Mouse (Mus musculus) kidney, postnatal 4 days (tissue): ENCODE results near the gene Tufm.

Source experiments
- DNase-seq, 2 experiments: peaks; one replicate each; pipeline ENCODE4 v3.0.0; 2021; ENCODE audit warnings: mixed read lengths in 2 of 2

Gene Tufm

DNA sequence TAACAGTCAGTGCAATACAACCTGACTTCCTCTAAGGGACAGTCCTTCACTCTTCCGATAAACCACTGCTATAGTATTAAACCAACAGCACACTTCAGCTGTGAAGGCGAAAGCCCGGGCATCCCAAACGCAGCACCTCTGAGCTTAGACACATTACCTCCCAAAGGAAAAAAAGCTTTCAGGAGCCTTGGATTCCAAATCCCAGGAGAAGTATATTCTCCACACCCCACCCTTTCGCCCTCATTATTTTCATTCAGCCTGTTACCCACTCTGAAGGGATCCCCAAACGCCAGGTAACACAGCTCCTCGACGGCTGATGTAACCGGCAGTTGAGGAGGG, 14.5 kb downstream of the Tufm start:
- DNase-seq, result no peak

DNA sequence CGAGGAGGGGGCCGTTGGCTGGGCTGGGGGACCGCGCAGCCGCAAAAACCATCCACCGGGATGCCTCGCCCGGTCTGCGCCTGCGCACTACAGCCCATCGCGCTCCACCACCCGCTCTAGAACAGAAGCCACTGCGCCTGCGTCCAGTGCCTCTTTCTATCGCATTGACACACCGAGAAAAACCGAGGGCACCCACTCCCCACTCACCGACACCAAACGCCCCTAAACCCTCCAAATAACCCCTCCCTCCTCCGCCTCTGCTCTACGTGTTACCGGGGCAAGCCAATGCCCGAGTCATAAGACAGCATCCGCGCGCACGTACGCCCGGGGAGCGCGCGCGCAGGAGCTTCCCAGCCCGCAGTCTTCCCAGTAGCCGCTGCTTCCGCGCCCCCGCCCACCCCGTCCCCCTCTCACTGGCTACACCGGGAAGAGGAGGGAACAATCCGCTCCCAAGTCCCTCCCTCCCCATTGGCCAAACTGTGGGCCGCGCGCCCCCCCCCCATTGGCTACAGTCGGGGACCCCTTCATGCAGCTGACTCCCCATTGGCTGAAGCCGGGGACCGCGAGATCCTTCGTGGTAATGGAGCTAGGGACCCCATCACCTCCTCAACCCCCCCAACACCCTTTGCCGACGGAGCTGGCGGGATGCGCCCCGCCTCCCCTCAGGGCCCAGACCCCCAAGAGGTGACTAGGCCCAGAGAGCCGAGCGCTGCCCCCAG, 15.0 kb downstream of the Tufm start:
- peak; percentile 94 to 97 for DNase-seq

DNA sequence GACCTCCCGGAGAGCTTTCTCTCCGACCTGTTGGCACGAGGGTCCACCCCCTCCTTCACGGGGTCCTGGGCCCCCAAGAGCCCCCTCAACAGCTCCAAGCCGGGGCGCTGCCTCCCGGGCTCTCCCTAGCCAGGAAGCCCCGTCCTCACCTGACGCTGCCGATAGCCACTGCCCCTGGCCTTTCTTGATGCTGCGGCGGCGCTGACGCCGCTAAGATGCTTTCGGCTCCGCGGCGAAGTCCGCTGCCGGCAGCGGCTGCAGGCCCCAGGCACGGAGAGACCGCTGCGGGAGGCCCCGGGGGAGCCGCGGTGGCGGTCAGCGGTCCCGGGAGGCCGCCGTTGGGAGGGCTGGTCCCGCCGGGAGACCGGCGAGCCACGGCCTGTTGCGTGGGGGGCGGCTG, 15.6 kb downstream of the Tufm start:
- no peak for DNase-seq

GRCm38 (mm10) chr7:126503273-126503878, 16.2 kb downstream of the Tufm start, which contains the start of gene Atxn2l:
Gene Atxn2l (minus strand): TSS chr7:126503437.
- peak; percentile 100 for DNase-seq

GRCm38 (mm10) chr7:126504913-126505312, 17.8 kb downstream of the Tufm start:
- DNase-seq, result no peak

GRCm38 (mm10) chr7:126507126-126507778, 20.1 kb downstream of the Tufm start:
- DNase-seq, result no peak

- DNase-seq, result no peak
Observed at GRCm38 (mm10) chr7:126511287-126511686, 24.1 kb downstream of the Tufm start.

GRCm38 (mm10) chr7:126518261-126518941, 31.2 kb downstream of the Tufm start:
- DNase-seq, result no peak

GRCm38 (mm10) chr7:126519513-126519912, 32.4 kb downstream of the Tufm start:
- DNase-seq, result peak; percentile 56 to 68

- no peak for DNase-seq
Observed at GRCm38 (mm10) chr7:126523316-126523715, 36.2 kb downstream of the Tufm start.

DNA sequence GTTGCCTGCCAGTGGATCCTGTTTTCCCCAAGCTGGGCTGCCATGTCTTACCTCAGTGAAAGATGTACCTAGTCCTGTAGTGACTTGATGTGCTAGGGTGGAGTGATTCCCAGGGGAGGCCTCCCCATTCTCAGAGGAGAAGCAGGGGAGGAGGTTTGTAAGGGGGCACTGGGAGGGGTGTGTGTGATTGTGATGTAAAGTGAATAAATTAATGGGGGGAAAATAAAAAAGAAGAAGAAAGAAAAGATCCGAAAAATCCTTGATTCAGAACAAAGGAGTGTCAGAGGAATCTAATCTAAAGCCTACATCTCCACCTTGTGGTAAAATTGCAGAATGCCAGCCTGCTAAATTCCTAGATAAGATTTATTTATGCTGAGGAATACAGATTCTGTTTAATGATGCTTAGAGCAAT, 41.0 kb downstream of the Tufm start:
- DNase-seq, result peak; percentile 12 to 31

- DNase-seq, result no peak
Observed at GRCm38 (mm10) chr7:126533434-126533833, 46.3 kb downstream of the Tufm start.

DNA sequence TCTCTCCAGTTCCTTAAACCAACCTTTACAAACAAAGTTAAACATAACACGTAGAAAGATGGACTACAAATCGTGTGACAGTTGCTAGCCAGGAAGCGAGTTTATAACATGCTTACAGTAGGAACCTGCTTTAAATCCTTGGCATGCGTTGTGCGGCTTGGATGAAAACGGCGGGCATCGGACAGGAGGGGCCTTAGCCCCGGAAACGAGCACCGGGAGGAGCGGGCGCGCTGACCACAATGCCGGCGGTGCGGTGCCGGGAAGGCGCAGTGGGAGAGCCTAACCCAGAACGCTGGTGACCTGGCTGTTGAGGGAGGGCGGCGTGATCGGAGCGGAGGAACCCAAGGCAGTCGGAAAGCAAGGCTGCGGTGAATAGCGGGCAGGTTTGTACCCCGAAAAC, 48.6 kb downstream of the Tufm start:
- DNase-seq, result peak; percentile 30 to 50

- DNase-seq, result no peak
Observed at GRCm38 (mm10) chr7:126536466-126536865, 49.3 kb downstream of the Tufm start.

- peak in 1 of 2 experiments; percentile 24 for DNase-seq
Observed at GRCm38 (mm10) chr7:126537820-126538585, 50.8 kb downstream of the Tufm start.
